Mouse (Mus musculus): Measurements from ENCODE around the gene Gmfb. TPM values are rescaled to one million over a fixed set of nuclear protein-coding genes. Genes with fewer than 3 reads are reported as not detected.
A peak's percentile ranks its signal among the peaks of the same experiment; 100 is the strongest.

Gene Gmfb
- polyA plus RNA-seq, 1 experiment from 2014 or later: 42.1 TPM

DNA sequence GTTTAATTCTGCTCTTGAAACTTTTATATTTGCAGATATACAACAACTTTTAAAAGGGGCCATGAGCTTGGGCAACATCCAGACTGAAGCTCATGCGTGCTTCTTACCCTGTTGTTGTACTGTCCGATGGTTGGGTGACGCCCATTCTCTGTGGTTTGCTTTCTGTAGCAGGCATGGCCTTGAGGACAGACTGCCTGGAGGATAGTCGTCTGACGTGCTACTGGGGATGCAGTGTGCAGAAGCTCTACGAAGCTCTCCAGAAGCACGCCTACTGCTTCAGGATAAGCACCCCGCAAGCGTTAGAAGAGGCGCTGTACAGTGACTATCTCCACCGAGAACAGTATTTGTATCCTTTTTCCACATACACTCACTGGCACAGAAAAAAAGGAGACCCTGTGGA, 23.7 kb upstream of the Gmfb start:
- Histone ChIP-seq H3K27ac (ENCODE audit: low read length) (no peak overlapping the region), H3K4me1 (ENCODE audit: insufficient read depth, low read depth, low read length) (no peaks in the 10 kb centered on the region), H3K9ac (replicated peaks; ENCODE audit: low read depth) (no peak overlapping the region), H3K4me3 (ENCODE audit: low read depth, low read length) (no peak overlapping the region), H3K9me3 (ENCODE audit: low read length) (no peaks in the 10 kb centered on the region), H3K4me2 (replicated peaks; ENCODE audit: low read depth, low read length) (no peak overlapping the region), H3K27me3 (replicated peaks; ENCODE audit: insufficient read depth, low read length) (no peaks in the 10 kb centered on the region), H3K36me3 (ENCODE audit: insufficient read depth, low read length) (peaks cover 25% of the 10 kb centered on the region; the same call in 1 of the 2 replicates)
- TF ChIP-seq EP300 (IDR thresholded peaks at IDR 0.05) (no peak), CTCF (IDR thresholded peaks at IDR 0.05) (no peak)
- ATAC-seq: no peak
- no peak for DNase-seq (ENCODE audit: low spot score)
- 85% methylated on average over 11 of the region's 11 CpGs for WGBS

DNA sequence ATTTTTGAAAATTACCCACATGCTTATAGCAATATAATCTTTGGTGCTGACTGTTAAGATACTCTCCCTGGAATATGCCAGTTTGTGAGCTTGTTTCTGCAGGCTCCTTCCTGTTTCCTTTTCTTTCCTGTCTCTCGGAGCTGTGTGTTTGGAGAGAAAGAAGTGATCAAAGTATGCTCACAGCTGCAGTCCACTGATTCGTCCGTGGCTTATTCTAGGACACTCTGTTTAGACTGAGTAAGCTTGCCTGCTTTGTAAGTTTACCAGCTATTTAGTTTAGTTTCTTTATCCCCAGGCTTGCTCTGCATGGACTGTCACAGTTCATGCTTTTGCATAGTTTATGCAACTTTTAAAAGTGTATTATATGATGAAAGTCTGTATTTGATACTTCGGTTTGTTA, 17.3 kb upstream of the Gmfb start:
- WGBS: 26% methylated on average over 4 of the region's 4 CpGs
- no peak overlapping the region for H3K9ac ChIP-seq (replicated peaks; ENCODE audit: low read depth)
- TF ChIP-seq EP300 (IDR thresholded peaks at IDR 0.05) (no peak), CTCF (IDR thresholded peaks at IDR 0.05) (no peak)
- DNase-seq (ENCODE audit: low spot score) (peak; percentile 37), ATAC-seq (peak; percentile 78)
- peaks cover 11% of the 10 kb centered on the region; the same call in 1 of the 2 replicates for H3K36me3 ChIP-seq (ENCODE audit: insufficient read depth, low read length)
- no peak overlapping the region for H3K4me2 ChIP-seq (replicated peaks; ENCODE audit: low read depth, low read length)
- H3K9me3 ChIP-seq (ENCODE audit: low read length): no peaks in the 10 kb centered on the region
- no peak overlapping the region for H3K27ac ChIP-seq (ENCODE audit: low read length)
- H3K27me3 ChIP-seq (replicated peaks; ENCODE audit: insufficient read depth, low read length): no peaks in the 10 kb centered on the region
- H3K4me3 ChIP-seq (ENCODE audit: low read depth, low read length): no peak overlapping the region
- H3K4me1 ChIP-seq (ENCODE audit: insufficient read depth, low read depth, low read length): no peaks in the 10 kb centered on the region

DNA sequence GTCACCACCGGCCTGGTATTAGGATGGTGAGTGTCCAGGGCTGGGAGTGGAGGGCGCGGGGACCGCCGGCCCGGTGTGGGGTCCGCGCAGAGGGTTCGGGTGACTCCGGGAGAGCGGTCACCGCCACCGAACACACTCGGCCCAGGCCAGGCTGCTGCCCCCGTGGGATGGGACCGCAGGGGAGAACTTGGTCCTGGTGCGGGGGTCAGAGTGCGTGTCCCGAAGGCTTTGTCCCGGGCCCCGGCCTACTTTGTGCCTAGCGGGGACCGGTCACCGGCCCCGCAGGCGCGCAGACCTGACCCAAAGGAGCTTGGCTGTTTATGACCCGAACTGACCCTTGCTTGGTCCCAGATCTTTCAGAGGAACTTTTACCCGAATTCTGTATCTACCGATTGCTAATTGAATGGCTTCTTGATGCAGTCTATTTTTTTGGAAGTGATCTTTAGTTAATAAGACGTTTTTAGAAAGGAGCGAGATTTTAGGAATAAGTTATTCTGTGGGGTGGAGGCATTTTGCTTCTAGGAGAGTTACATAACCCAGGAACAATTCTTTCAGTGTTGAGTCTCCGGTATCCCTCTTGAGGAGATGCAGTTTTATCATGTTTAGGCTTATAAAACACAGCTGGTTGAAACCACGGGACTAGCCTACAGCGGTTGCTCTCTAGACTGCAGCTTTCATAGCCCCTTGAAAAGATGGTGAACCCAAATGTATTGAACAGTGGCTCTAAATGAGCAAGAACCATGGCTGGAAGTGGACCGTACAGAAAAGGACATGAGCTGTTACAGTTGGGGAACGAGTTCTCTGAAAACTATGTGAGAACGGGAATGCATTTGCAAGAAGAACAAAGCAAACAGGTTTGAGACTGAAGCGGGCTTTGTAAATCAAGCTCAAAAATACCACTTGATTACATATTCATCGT, 10.6 kb upstream of the Gmfb start:
- ATAC-seq (peak; percentile 53), DNase-seq (ENCODE audit: low spot score) (peak; percentile 43)
- 5% methylated on average over 37 of the region's 40 CpGs for WGBS
- no peak for TF ChIP-seq CTCF (IDR thresholded peaks at IDR 0.05)
- TF ChIP-seq EP300 (IDR thresholded peaks at IDR 0.05): no peak
- no peaks in the 10 kb centered on the region for H3K36me3 ChIP-seq (ENCODE audit: insufficient read depth, low read length)
- peak overlapping the region; percentile 88 for H3K27ac ChIP-seq (ENCODE audit: low read length)
- H3K4me2 ChIP-seq (replicated peaks; ENCODE audit: low read depth, low read length): peak overlapping the region; percentile 80
- no peaks in the 10 kb centered on the region for H3K9me3 ChIP-seq (ENCODE audit: low read length)
- H3K9ac ChIP-seq (replicated peaks; ENCODE audit: low read depth): peak overlapping the region; percentile 90
- no peaks in the 10 kb centered on the region for H3K27me3 ChIP-seq (replicated peaks; ENCODE audit: insufficient read depth, low read length)
- peak overlapping the region; percentile 81 for H3K4me3 ChIP-seq (ENCODE audit: low read depth, low read length)
- H3K4me1 ChIP-seq (ENCODE audit: insufficient read depth, low read depth, low read length): peaks cover 7% of the 10 kb centered on the region; the same call in 1 of the 2 replicates

DNA sequence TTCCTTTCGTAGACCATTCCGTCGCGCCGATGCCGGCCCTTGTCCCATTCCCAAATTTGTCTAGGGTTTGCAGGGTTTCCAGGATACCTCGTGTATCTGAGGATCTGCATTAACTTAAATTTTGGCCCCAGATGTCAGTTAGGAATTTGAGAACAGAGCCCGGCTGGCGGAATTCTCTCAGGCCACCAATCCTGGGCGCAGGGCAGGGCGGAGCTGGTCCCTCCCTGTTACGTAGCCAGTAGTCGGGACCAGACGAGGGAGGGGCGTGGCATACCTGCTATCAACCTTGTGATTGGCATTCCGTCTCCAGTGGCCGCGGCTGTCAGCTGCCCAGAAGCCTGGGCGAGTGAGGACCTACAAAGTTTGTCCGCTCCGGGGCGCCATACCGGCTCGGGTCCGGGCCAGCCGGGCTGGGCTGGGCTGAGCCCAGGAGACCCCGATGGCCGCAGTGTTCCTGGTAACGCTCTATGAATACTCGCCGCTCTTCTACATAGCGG, 9.8 kb upstream of the Gmfb start, which contains the start of gene Cgrrf1:
Gene Cgrrf1 (plus strand): TSS at position 289 of the 497 bp plus-strand sequence.
- no peaks in the 10 kb centered on the region for H3K36me3 ChIP-seq (ENCODE audit: insufficient read depth, low read length)
- peak within 1 kb of the TSS; percentile 80 for H3K4me2 ChIP-seq (replicated peaks; ENCODE audit: low read depth, low read length)
- under 1% methylated on average over 32 of the region's 32 CpGs for WGBS
- H3K4me1 ChIP-seq (ENCODE audit: insufficient read depth, low read depth, low read length): peaks cover 7% of the 10 kb centered on the region; the same call in 1 of the 2 replicates
- peak within 1 kb of the TSS; percentile 81 for H3K4me3 ChIP-seq (ENCODE audit: low read depth, low read length)
- peak within 1 kb of the TSS; percentile 90 for H3K9ac ChIP-seq (replicated peaks; ENCODE audit: low read depth)
- H3K27ac ChIP-seq (ENCODE audit: low read length): peak within 1 kb of the TSS; percentile 88
- peak; percentile 100 for DNase-seq (ENCODE audit: low spot score)
- peak; percentile 100 for ATAC-seq
- no peaks in the 10 kb centered on the region for H3K9me3 ChIP-seq (ENCODE audit: low read length)
- TF ChIP-seq EP300 (IDR thresholded peaks at IDR 0.05): no peak; the same call in 1 of the 2 replicates
- peak; percentile 64 for TF ChIP-seq CTCF (IDR thresholded peaks at IDR 0.05)
- no peaks in the 10 kb centered on the region for H3K27me3 ChIP-seq (replicated peaks; ENCODE audit: insufficient read depth, low read length)

DNA sequence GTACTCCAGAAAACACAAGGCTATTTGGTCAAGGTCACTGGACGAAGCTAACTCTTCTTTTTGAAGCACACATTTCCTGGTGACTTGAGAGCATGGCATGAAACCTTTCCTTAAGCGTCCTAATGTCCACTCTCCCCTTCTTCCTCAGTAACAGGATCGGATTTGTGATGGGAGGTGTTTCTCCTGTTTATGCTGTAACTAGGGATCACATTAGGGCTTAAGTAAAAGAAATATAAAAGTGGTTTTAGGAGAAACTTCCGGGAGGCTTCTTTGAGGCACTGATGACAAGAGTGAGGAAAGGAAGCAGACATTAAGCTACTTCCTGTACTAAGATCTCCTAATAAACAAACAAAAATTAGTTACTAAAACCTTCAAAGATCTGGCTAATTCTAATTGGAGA, 9.3 kb upstream of the Gmfb start:
- Histone ChIP-seq H3K4me2 (replicated peaks; ENCODE audit: low read depth, low read length) (peak overlapping the region; percentile 80), H3K9ac (replicated peaks; ENCODE audit: low read depth) (peak overlapping the region; percentile 90), H3K27me3 (replicated peaks; ENCODE audit: insufficient read depth, low read length) (no peaks in the 10 kb centered on the region), H3K27ac (ENCODE audit: low read length) (peak overlapping the region; percentile 88), H3K4me1 (ENCODE audit: insufficient read depth, low read depth, low read length) (peaks cover 7% of the 10 kb centered on the region; the same call in 1 of the 2 replicates), H3K9me3 (ENCODE audit: low read length) (no peaks in the 10 kb centered on the region), H3K4me3 (ENCODE audit: low read depth, low read length) (peak overlapping the region; percentile 81), H3K36me3 (ENCODE audit: insufficient read depth, low read length) (no peaks in the 10 kb centered on the region)
- ATAC-seq: peak; percentile 10; the same call in 1 of the 2 replicates
- DNase-seq (ENCODE audit: low spot score): peak; percentile 62
- 2% methylated on average over 4 of the region's 4 CpGs for WGBS
- TF ChIP-seq EP300 (IDR thresholded peaks at IDR 0.05) (no peak; the same call in 1 of the 2 replicates), CTCF (IDR thresholded peaks at IDR 0.05) (no peak)

DNA sequence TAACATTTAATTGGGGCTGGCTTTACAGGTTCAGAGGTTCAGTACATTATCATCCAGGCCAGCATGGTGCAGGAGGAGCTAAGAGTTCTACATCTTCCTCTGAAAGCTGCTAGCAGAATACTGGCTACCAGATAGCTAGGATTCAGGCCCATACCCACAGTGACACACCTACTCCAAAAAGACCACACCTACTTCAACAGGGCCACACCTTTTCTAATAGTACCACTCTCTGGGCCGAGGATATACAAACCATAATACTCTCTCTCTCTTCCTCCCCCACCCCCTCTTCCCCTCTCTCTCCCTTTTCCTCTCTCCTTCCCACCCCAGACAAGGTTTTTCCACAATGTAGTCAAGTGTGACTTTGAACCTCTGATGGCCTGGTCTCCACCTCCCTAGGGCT, 5.4 kb upstream of the Gmfb start:
- DNase-seq (ENCODE audit: low spot score) (no peak), ATAC-seq (no peak)
- H3K9ac ChIP-seq (replicated peaks; ENCODE audit: low read depth): no peak overlapping the region
- H3K27ac ChIP-seq (ENCODE audit: low read length): no peak overlapping the region
- TF ChIP-seq EP300 (IDR thresholded peaks at IDR 0.05) (no peak), CTCF (IDR thresholded peaks at IDR 0.05) (no peak)
- no peaks in the 10 kb centered on the region for H3K27me3 ChIP-seq (replicated peaks; ENCODE audit: insufficient read depth, low read length)
- WGBS: 24% methylated on average over 1 of the region's 1 CpGs
- H3K36me3 ChIP-seq (ENCODE audit: insufficient read depth, low read length): no peaks in the 10 kb centered on the region
- no peaks in the 10 kb centered on the region for H3K9me3 ChIP-seq (ENCODE audit: low read length)
- H3K4me2 ChIP-seq (replicated peaks; ENCODE audit: low read depth, low read length): no peak overlapping the region
- no peak overlapping the region for H3K4me3 ChIP-seq (ENCODE audit: low read depth, low read length)
- no peaks in the 10 kb centered on the region for H3K4me1 ChIP-seq (ENCODE audit: insufficient read depth, low read depth, low read length)

Measured in lung, postnatal 0 days (tissue).